Mouse (Mus musculus): ENCODE measurements around the gene Chd3. TPM values are rescaled to one million over a fixed set of nuclear protein-coding genes. Genes with fewer than 3 reads are reported as not detected.

Gene Chd3
- polyA plus RNA-seq, 1 experiment = 146 TPM

GRCm38 (mm10) chr11:69406282-69406681 lies 37.1 kb upstream of the Chd3 start:
- H3K36me3 ChIP-seq (ENCODE audit: control insufficient read depth, insufficient read depth, low read length) = peaks cover 33% of the 10 kb centered on the region
- 97% methylated on average over 19 of the region's 19 CpGs for WGBS
- no peak for DNase-seq (ENCODE audit: low read depth in 1 of 2, low spot score in 2 of 2)
- H3K4me3 ChIP-seq (ENCODE audit: extremely low read depth, insufficient read depth, insufficient read length) = no peak overlapping the region
- H3K27ac ChIP-seq (ENCODE audit: insufficient read depth, low read length) = no peak overlapping the region
- peaks cover 8% of the 10 kb centered on the region; the same call in 1 of the 2 replicates for H3K4me1 ChIP-seq (ENCODE audit: control insufficient read depth, insufficient read depth, insufficient read length)
- H3K27me3 ChIP-seq (ENCODE audit: control insufficient read depth, insufficient read depth, low read length) = no peaks in the 10 kb centered on the region
- TF ChIP-seq POLR2A (IDR thresholded peaks at IDR 0.05; ENCODE audit: low read depth, low read length) (no peak), CTCF (IDR thresholded peaks at IDR 0.05; ENCODE audit: extremely low read depth, insufficient read depth, insufficient read length, insufficient replicate concordance) (no peak)

- no peaks in the 10 kb centered on the region for H3K27me3 ChIP-seq (ENCODE audit: control insufficient read depth, insufficient read depth, low read length)
- no peak for TF ChIP-seq CTCF (IDR thresholded peaks at IDR 0.05; ENCODE audit: extremely low read depth, insufficient read depth, insufficient read length, insufficient replicate concordance)
- no peak for TF ChIP-seq POLR2A (IDR thresholded peaks at IDR 0.05; ENCODE audit: low read depth, low read length)
- 93% methylated on average over 24 of the region's 24 CpGs for WGBS
- H3K27ac ChIP-seq (ENCODE audit: insufficient read depth, low read length) = no peak overlapping the region
- no peak overlapping the region for H3K4me3 ChIP-seq (ENCODE audit: extremely low read depth, insufficient read depth, insufficient read length)
- DNase-seq (ENCODE audit: low read depth in 1 of 2, low spot score in 2 of 2) = no peak
- peaks cover 33% of the 10 kb centered on the region for H3K36me3 ChIP-seq (ENCODE audit: control insufficient read depth, insufficient read depth, low read length)
- H3K4me1 ChIP-seq (ENCODE audit: control insufficient read depth, insufficient read depth, insufficient read length) = peaks cover 8% of the 10 kb centered on the region; the same call in 1 of the 2 replicates
Observed at GRCm38 (mm10) chr11:69405397-69406200, 36.4 kb upstream of the Chd3 start.

GRCm38 (mm10) chr11:69404595-69405396 lies 35.6 kb upstream of the Chd3 start:
- Histone ChIP-seq H3K36me3 (ENCODE audit: control insufficient read depth, insufficient read depth, low read length) (peaks cover 35% of the 10 kb centered on the region), H3K4me3 (ENCODE audit: extremely low read depth, insufficient read depth, insufficient read length) (no peak overlapping the region), H3K27ac (ENCODE audit: insufficient read depth, low read length) (no peak overlapping the region), H3K27me3 (ENCODE audit: control insufficient read depth, insufficient read depth, low read length) (no peaks in the 10 kb centered on the region), H3K4me1 (ENCODE audit: control insufficient read depth, insufficient read depth, insufficient read length) (peaks cover 8% of the 10 kb centered on the region; the same call in 1 of the 2 replicates)
- TF ChIP-seq CTCF (IDR thresholded peaks at IDR 0.05; ENCODE audit: extremely low read depth, insufficient read depth, insufficient read length, insufficient replicate concordance) (no peak), POLR2A (IDR thresholded peaks at IDR 0.05; ENCODE audit: low read depth, low read length) (no peak)
- WGBS = 91% methylated on average over 23 of the region's 24 CpGs
- no peak for DNase-seq (ENCODE audit: low read depth in 1 of 2, low spot score in 2 of 2)

GRCm38 (mm10) chr11:69403691-69404594 lies 34.7 kb upstream of the Chd3 start:
- Histone ChIP-seq H3K4me3 (ENCODE audit: extremely low read depth, insufficient read depth, insufficient read length) (no peak overlapping the region), H3K27ac (ENCODE audit: insufficient read depth, low read length) (no peak overlapping the region), H3K36me3 (ENCODE audit: control insufficient read depth, insufficient read depth, low read length) (peaks cover 38% of the 10 kb centered on the region), H3K27me3 (ENCODE audit: control insufficient read depth, insufficient read depth, low read length) (no peaks in the 10 kb centered on the region), H3K4me1 (ENCODE audit: control insufficient read depth, insufficient read depth, insufficient read length) (peaks cover 8% of the 10 kb centered on the region; the same call in 1 of the 2 replicates)
- no peak for TF ChIP-seq POLR2A (IDR thresholded peaks at IDR 0.05; ENCODE audit: low read depth, low read length)
- TF ChIP-seq CTCF (IDR thresholded peaks at IDR 0.05; ENCODE audit: extremely low read depth, insufficient read depth, insufficient read length, insufficient replicate concordance) = no peak
- 95% methylated on average over 38 of the region's 38 CpGs for WGBS
- no peak for DNase-seq (ENCODE audit: low read depth in 1 of 2, low spot score in 2 of 2)

- Histone ChIP-seq H3K4me1 (ENCODE audit: control insufficient read depth, insufficient read depth, insufficient read length) (peaks cover 3% of the 10 kb centered on the region; the same call in 1 of the 2 replicates), H3K4me3 (ENCODE audit: extremely low read depth, insufficient read depth, insufficient read length) (no peak overlapping the region), H3K36me3 (ENCODE audit: control insufficient read depth, insufficient read depth, low read length) (peaks cover 33% of the 10 kb centered on the region), H3K27me3 (ENCODE audit: control insufficient read depth, insufficient read depth, low read length) (no peaks in the 10 kb centered on the region), H3K27ac (ENCODE audit: insufficient read depth, low read length) (no peak overlapping the region)
- TF ChIP-seq CTCF (IDR thresholded peaks at IDR 0.05; ENCODE audit: extremely low read depth, insufficient read depth, insufficient read length, insufficient replicate concordance) (no peak), POLR2A (IDR thresholded peaks at IDR 0.05; ENCODE audit: low read depth, low read length) (no peak)
- no peak for DNase-seq (ENCODE audit: low read depth in 1 of 2, low spot score in 2 of 2)
- 93% methylated on average over 12 of the region's 12 CpGs for WGBS
Observed at GRCm38 (mm10) chr11:69401987-69402386, 32.8 kb upstream of the Chd3 start.

GRCm38 (mm10) chr11:69401210-69401637 lies 32.0 kb upstream of the Chd3 start:
- H3K4me1 ChIP-seq (ENCODE audit: control insufficient read depth, insufficient read depth, insufficient read length) = peaks cover 6% of the 10 kb centered on the region; the same call in 1 of the 2 replicates
- WGBS = 27% methylated on average over 22 of the region's 22 CpGs
- H3K27me3 ChIP-seq (ENCODE audit: control insufficient read depth, insufficient read depth, low read length) = no peaks in the 10 kb centered on the region
- H3K4me3 ChIP-seq (ENCODE audit: extremely low read depth, insufficient read depth, insufficient read length) = no peak overlapping the region
- no peak overlapping the region for H3K27ac ChIP-seq (ENCODE audit: insufficient read depth, low read length)
- TF ChIP-seq POLR2A (IDR thresholded peaks at IDR 0.05; ENCODE audit: low read depth, low read length) (no peak), CTCF (IDR thresholded peaks at IDR 0.05; ENCODE audit: extremely low read depth, insufficient read depth, insufficient read length, insufficient replicate concordance) (peak; percentile 88; the same call in 1 of the 2 replicates)
- peaks cover 27% of the 10 kb centered on the region for H3K36me3 ChIP-seq (ENCODE audit: control insufficient read depth, insufficient read depth, low read length)
- DNase-seq (ENCODE audit: low read depth in 1 of 2, low spot score in 2 of 2) = peak; percentile 83 to 88
